Mouse (Mus musculus): ENCODE measurements around the gene Olfr745. TPM values are rescaled to one million over a fixed set of nuclear protein-coding genes. Genes with fewer than 3 reads are reported as not detected.

Gene Olfr745
- not detected for total RNA-seq (2018; cell fraction: chromatin; rRNA removed)
- total RNA-seq (2018; cell fraction: cytosol; rRNA removed): not detected
- not detected for total RNA-seq (2018; cell fraction: nucleus; rRNA removed)
- polyA plus RNA-seq (2018): not detected in 3 replicates

- Histone ChIP-seq H3K36me3 (ENCODE audit: inconsistent target) (no peaks in the 10 kb centered on the region), H3K27ac (no peak within 1 kb of the TSS), H3K4me3 (ENCODE audit: inconsistent target) (no peak within 1 kb of the TSS), H3K79me2 (ENCODE audit: inconsistent target) (no peaks in the 10 kb centered on the region)
- WGBS (ENCODE audit: missing documents): 71% methylated on average over 1 of the region's 2 CpGs
These were observed at the start of gene Olfr745 for GRCm38 (mm10) chr14:50639088-50639487. Gene Olfr745, plus strand, starts transcription at chr14:50639388.

- no peaks in the 10 kb centered on the region for H3K36me3 ChIP-seq (ENCODE audit: inconsistent target)
- 89% methylated on average over 2 of the region's 2 CpGs for WGBS (ENCODE audit: missing documents)
- no peak within 1 kb of the TSS for H3K27ac ChIP-seq
- H3K4me3 ChIP-seq (ENCODE audit: inconsistent target): no peak within 1 kb of the TSS
- no peaks in the 10 kb centered on the region for H3K79me2 ChIP-seq (ENCODE audit: inconsistent target)
These were observed 24.6 kb upstream of the Olfr745 start, which contains the start of gene Olfr744 for GRCm38 (mm10) chr14:50614579-50614978. Gene Olfr744, plus strand, starts transcription at chr14:50614879.

GRCm38 (mm10) chr14:50646783-50647182 is 7.6 kb downstream of the Olfr745 start, which contains the start of gene Olfr746:
Gene Olfr746, plus strand, starts transcription at chr14:50647083.
- H3K4me3 ChIP-seq (ENCODE audit: inconsistent target): no peak within 1 kb of the TSS
- no peaks in the 10 kb centered on the region for H3K36me3 ChIP-seq (ENCODE audit: inconsistent target)

GRCm38 (mm10) chr14:50693106-50693505 is 53.9 kb downstream of the Olfr745 start, which contains the start of gene Olfr747:
Gene Olfr747, minus strand, starts transcription at chr14:50693206.
- no peak within 1 kb of the TSS for H3K27ac ChIP-seq
- no peak within 1 kb of the TSS for H3K4me3 ChIP-seq (ENCODE audit: inconsistent target)
- WGBS (ENCODE audit: missing documents): 100% methylated on average over 2 of the region's 3 CpGs
- H3K79me2 ChIP-seq (ENCODE audit: inconsistent target): no peaks in the 10 kb centered on the region
- H3K36me3 ChIP-seq (ENCODE audit: inconsistent target): no peaks in the 10 kb centered on the region

More at GRCm38 (mm10) chr14:50646783-50647182, 7.6 kb downstream of the Olfr745 start, which contains the start of gene Olfr746:
- Histone ChIP-seq H3K27ac (no peak within 1 kb of the TSS), H3K79me2 (ENCODE audit: inconsistent target) (no peaks in the 10 kb centered on the region)

Other genes starting within 250 kb of the Olfr745 start
- gene Olfr738, start 231.8 kb upstream of the Olfr745 start, polyA plus RNA-seq (2018): not detected in 3 replicates
- gene Olfr739, start 220.8 kb upstream of the Olfr745 start, polyA plus RNA-seq (2018): not detected in 3 replicates
- not detected in 3 replicates for gene Olfr740, start 193.8 kb upstream of the Olfr745 start, polyA plus RNA-seq (2018)
- not detected in 3 replicates for gene Olfr741, start 166.7 kb upstream of the Olfr745 start, polyA plus RNA-seq (2018)
- not detected in 3 replicates for gene Olfr742, start 135.8 kb upstream of the Olfr745 start, polyA plus RNA-seq (2018)
- not detected in 3 replicates for gene Olfr743, start 117.5 kb upstream of the Olfr745 start, polyA plus RNA-seq (2018)
- not detected in 3 replicates for gene Olfr744, start 24.5 kb upstream of the Olfr745 start, polyA plus RNA-seq (2018)
- gene Olfr746, start 7.7 kb downstream of the Olfr745 start, polyA plus RNA-seq (2018): not detected in 3 replicates
- gene Olfr747, start 53.8 kb downstream of the Olfr745 start, polyA plus RNA-seq (2018): not detected in 3 replicates
- not detected in 3 replicates for gene Olfr748, start 68.0 kb downstream of the Olfr745 start, polyA plus RNA-seq (2018)
- gene Olfr749, start 105.7 kb downstream of the Olfr745 start, polyA plus RNA-seq (2018): not detected in 3 replicates
- 16.4 to 32.4 TPM (median 31.5 TPM) in 3 replicates for gene Ttc5, start 146.1 kb downstream of the Olfr745 start, polyA plus RNA-seq (2018)
- gene Ccnb1ip1, start 168.3 kb downstream of the Olfr745 start, polyA plus RNA-seq (2018): not detected in 3 replicates
- gene Parp2, start 168.5 kb downstream of the Olfr745 start, polyA plus RNA-seq (2018): 34.4 to 55.8 TPM (median 53.8 TPM) in 3 replicates
- gene Tep1, start 231.2 kb downstream of the Olfr745 start, polyA plus RNA-seq (2018): 54.3 to 116 TPM (median 85.4 TPM) in 3 replicates